Mouse (Mus musculus) myocyte (in vitro differentiated cells): Measurements from ENCODE around the gene Ccnt2. TPM values are rescaled to one million over a fixed set of nuclear protein-coding genes. Genes with fewer than 3 reads are reported as not detected.

ENCODE experiments used
- H3K27me3 ChIP-seq: one replicate; pipeline ENCODE4 v1.6.1; 2011; ENCODE audit not compliant: control insufficient read depth, insufficient read depth, insufficient read length
- H3K36me3 ChIP-seq: one replicate; pipeline ENCODE4 v1.6.1; 2011; ENCODE audit not compliant: control insufficient read depth, insufficient read depth
- H3K4me2 ChIP-seq: one replicate; pipeline ENCODE4 v1.6.1; 2011; ENCODE audit warnings: low read depth, control low read depth
- H3K4me3 ChIP-seq: one replicate; pipeline ENCODE4 v1.5.1; 2011; ENCODE audit warnings: mild to moderate bottlenecking, control low read depth, moderate library complexity
- H3K79me2 ChIP-seq: one replicate; pipeline ENCODE4 v1.6.1; 2011; ENCODE audit not compliant: control insufficient read depth, insufficient read depth
- H3ac ChIP-seq: one replicate; pipeline ENCODE4 v1.6.1; 2011; ENCODE audit not compliant: control insufficient read depth, insufficient read length
- CEBPB ChIP-seq: IDR thresholded peaks from 2 replicates; pipeline ENCODE4 v1.6.1; 2011; ENCODE audit warnings: mild to moderate bottlenecking, moderate library complexity; ENCODE audit not compliant: poor library complexity, insufficient read depth, severe bottlenecking
- E2F4 ChIP-seq: IDR thresholded peaks from one replicate; pipeline ENCODE4 v1.6.1; 2011; ENCODE audit warnings: mild to moderate bottlenecking, control low read depth, moderate library complexity; ENCODE audit not compliant: insufficient read depth
- MAX ChIP-seq: IDR thresholded peaks from one replicate; pipeline ENCODE4 v1.6.1; 2011; ENCODE audit warnings: low read depth, mild to moderate bottlenecking, control low read depth
- MYOD1 ChIP-seq, 3 experiments: IDR thresholded peaks; one replicate each; pipeline ENCODE4 v1.6.1; 2011; ENCODE audit warnings: control low read depth in 2 of 3, low read depth in 2 of 3, mild to moderate bottlenecking in 2 of 3, moderate library complexity in 1 of 3; ENCODE audit not compliant: insufficient read length in 2 of 3, control insufficient read depth in 1 of 3
- MYOG ChIP-seq, 3 experiments: IDR thresholded peaks; one replicate each; pipeline ENCODE4 v1.6.1; 2011; ENCODE audit warnings: control low read depth in 2 of 3, low read depth in 2 of 3, mild to moderate bottlenecking in 2 of 3; ENCODE audit not compliant: insufficient read length in 2 of 3, control insufficient read depth in 1 of 3, insufficient read depth in 1 of 3
- POLR2A ChIP-seq: IDR thresholded peaks from one replicate; pipeline ENCODE4 v1.6.1; 2011; ENCODE audit warnings: low read depth, mild to moderate bottlenecking, control low read depth, moderate library complexity; ENCODE audit not compliant: insufficient read length
- POLR2AphosphoS2 ChIP-seq: IDR thresholded peaks from one replicate; pipeline ENCODE4 v1.6.1; 2011; ENCODE audit warnings: low read depth, control low read depth; ENCODE audit not compliant: insufficient read length
- REST ChIP-seq: IDR thresholded peaks from one replicate; pipeline ENCODE4 v1.6.1; 2011; ENCODE audit warnings: mild to moderate bottlenecking, control low read depth, moderate library complexity; ENCODE audit not compliant: insufficient read depth, insufficient read length
- SRF ChIP-seq: IDR thresholded peaks from one replicate; pipeline ENCODE4 v1.6.1; 2011; ENCODE audit warnings: low read depth; ENCODE audit not compliant: control insufficient read depth, insufficient read length
- TCF12 ChIP-seq: IDR thresholded peaks from one replicate; pipeline ENCODE4 v1.6.1; 2011; ENCODE audit warnings: mild to moderate bottlenecking, control low read depth; ENCODE audit not compliant: poor library complexity, insufficient read depth, severe bottlenecking
- TCF3 ChIP-seq: IDR thresholded peaks from one replicate; pipeline ENCODE4 v1.6.1; 2011; ENCODE audit warnings: low read depth, control low read depth; ENCODE audit not compliant: insufficient read length
- USF1 ChIP-seq: IDR thresholded peaks from one replicate; pipeline ENCODE4 v1.6.1; 2011; ENCODE audit warnings: low read depth, mild to moderate bottlenecking, control low read depth, moderate library complexity
- polyA plus RNA-seq: library from polyadenylated mRNA; unstranded; fragments of >200 nt; fragmentation: generic; extraction: Trizol; gene quantifications from one replicate; pipeline ENCODE4 v1.2.1, GENCODE M21; 2012; ENCODE audit warnings: missing spikeins

Gene Ccnt2
- polyA plus RNA-seq, 1 experiment, result 9.0 TPM

DNA sequence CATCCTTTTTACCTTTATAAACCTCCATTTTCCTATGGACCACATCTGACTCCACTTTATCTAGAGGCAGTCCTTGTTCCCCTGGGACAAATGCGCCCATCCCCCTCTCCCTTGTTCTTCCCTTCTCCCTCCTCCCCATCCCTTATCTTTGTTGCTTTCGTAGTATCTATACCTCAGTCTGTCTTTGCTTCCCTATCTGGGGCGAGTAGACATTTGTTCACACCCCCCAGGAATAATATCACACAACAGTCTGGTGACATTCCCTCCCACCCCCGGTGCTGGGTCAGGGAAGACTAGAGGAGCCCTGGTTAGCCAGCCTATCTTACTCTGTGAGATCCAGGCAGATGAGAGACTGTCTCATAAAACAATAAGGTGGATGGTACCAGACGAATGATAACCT lies 71.5 kb downstream of the Ccnt2 start:
- Histone ChIP-seq H3K4me2 (no peak overlapping the region), H3K27me3 (no peaks in the 10 kb centered on the region), H3K36me3 (no peaks in the 10 kb centered on the region), H3ac (no peak overlapping the region), H3K4me3 (no peak overlapping the region), H3K79me2 (no peaks in the 10 kb centered on the region)
- TF ChIP-seq MAX (no peak), POLR2AphosphoS2 (no peak), USF1 (no peak), POLR2A (no peak), REST (no peak), MYOG (IDR thresholded peaks at IDR 0.05; ENCODE audit: control insufficient read depth in 1 of 3, insufficient read depth in 1 of 3, insufficient read length in 2 of 3, low read depth in 2 of 3) (no peak), SRF (no peak), MYOD1 (IDR thresholded peaks at IDR 0.05; ENCODE audit: control insufficient read depth in 1 of 3, insufficient read length in 2 of 3, low read depth in 2 of 3) (no peak), TCF3 (no peak), CEBPB (no peak), TCF12 (no peak), E2F4 (no peak)

DNA sequence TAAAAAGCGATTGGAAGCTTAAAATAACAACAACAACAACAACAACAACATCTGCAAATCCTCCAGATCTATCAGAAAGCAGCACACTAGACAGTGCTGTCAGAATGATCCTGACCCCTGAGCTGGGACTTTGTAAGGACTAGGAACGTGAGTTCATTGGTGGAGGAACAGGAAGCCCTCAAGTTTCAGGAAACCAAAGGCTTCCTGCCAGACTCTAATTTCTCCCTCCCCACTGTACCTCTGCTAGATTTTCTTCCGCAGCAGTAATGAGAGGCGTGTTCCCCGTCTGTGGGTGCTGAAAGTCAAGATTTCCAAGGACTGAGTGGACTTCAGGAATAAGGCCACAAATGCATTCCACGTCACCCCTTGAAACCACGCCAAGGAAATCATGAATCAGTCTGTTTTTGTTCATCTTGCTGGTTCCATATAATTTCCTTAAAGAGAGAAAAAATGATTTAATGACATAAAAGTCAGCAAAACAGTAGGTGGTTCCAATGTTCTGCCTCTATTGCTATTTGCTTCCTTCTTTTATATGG lies 76.2 kb downstream of the Ccnt2 start:
- TF ChIP-seq USF1 (no peak), MAX (no peak), TCF12 (no peak), CEBPB (no peak), TCF3 (no peak), MYOD1 (IDR thresholded peaks at IDR 0.05; ENCODE audit: control insufficient read depth in 1 of 3, insufficient read length in 2 of 3, low read depth in 2 of 3) (no peak), POLR2A (no peak), REST (no peak)
- no peaks in the 10 kb centered on the region for H3K36me3 ChIP-seq

DNA sequence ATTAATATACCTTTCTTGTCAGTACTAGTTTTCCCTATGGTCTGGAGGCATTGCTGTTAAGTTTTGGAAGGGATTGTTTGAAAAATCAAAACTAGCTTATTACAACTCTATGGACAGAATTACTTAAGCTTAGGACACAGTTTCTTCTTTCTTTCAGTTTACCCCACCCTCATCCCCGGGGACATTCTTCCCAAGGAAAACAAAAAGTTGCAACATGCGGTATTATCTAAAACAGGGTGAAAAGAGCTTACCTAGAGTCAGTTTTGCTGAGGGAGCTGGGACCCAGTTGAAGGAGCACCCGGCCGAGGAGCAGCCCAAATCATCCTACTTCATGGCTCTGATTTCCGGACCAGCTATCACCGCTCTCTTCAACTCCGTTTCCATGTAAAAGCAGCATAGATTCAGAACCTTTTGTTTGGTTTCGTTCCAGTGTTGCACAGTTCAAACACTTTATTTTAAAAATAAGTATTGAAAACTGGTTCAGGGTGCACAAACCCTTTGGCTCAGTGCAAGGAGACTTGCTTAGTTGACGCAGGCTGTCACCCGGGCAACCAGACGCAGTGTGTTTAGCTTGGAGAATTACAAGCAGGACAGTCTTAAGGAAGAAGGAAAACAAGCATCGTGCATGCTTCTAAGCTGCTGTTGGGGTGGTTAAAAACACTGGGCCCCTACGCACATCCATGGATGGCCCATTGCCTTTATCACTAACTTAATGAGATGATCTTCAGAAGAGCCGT lies 80.7 kb downstream of the Ccnt2 start, which contains the start of gene Map3k19:
Map3k19 (minus strand) TSS at position 546 of the 737 bp plus-strand sequence.
- no peaks in the 10 kb centered on the region for H3K27me3 ChIP-seq
- H3K4me3 ChIP-seq, result no peak within 1 kb of the TSS
- TF ChIP-seq MAX (no peak), MYOG (IDR thresholded peaks at IDR 0.05; ENCODE audit: control insufficient read depth in 1 of 3, insufficient read depth in 1 of 3, insufficient read length in 2 of 3, low read depth in 2 of 3) (no peak), TCF12 (no peak), E2F4 (no peak), SRF (no peak), REST (no peak), TCF3 (no peak), USF1 (no peak), POLR2AphosphoS2 (no peak), MYOD1 (IDR thresholded peaks at IDR 0.05; ENCODE audit: control insufficient read depth in 1 of 3, insufficient read length in 2 of 3, low read depth in 2 of 3) (no peak), CEBPB (no peak), POLR2A (no peak)
- no peaks in the 10 kb centered on the region for H3K36me3 ChIP-seq
- no peaks in the 10 kb centered on the region for H3K79me2 ChIP-seq
- no peak within 1 kb of the TSS for H3K4me2 ChIP-seq
- H3ac ChIP-seq, result no peak within 1 kb of the TSS

More for the DNA sequence above, 76.2 kb downstream of the Ccnt2 start:
- Histone ChIP-seq H3K4me3 (no peak overlapping the region), H3K79me2 (no peaks in the 10 kb centered on the region), H3K4me2 (peak overlapping the region; percentile 10), H3ac (no peak overlapping the region), H3K27me3 (no peaks in the 10 kb centered on the region)

Other genes with a start within 250 kb of the Ccnt2 start
- not detected for gene Tmem163, start 94.6 kb upstream of the Ccnt2 start, polyA plus RNA-seq
- not detected for gene Acmsd, start 44.8 kb upstream of the Ccnt2 start, polyA plus RNA-seq
- 0.18 TPM for gene Map3k19, start 80.9 kb downstream of the Ccnt2 start, polyA plus RNA-seq
- 20.0 TPM for gene Rab3gap1, start 94.6 kb downstream of the Ccnt2 start, polyA plus RNA-seq